Mouse (Mus musculus): Measurements from ENCODE around the gene Clmn. TPM values are rescaled to one million over a fixed set of nuclear protein-coding genes. Genes with fewer than 3 reads are reported as not detected.
"Not testable (repeated sequence)": the region's sequence is repeated elsewhere in the genome, so short reads cannot be mapped to it uniquely, and the experiment has no call there.

The Clmn gene
- polyA plus RNA-seq, 1 experiment from 2014 or later = 4.1 TPM

GRCm38 (mm10) chr12:104828986-104829385 is 35.9 kb downstream of the Clmn start:
- H3K4me1 ChIP-seq (ENCODE audit: control insufficient read depth, insufficient read depth, low read length); H3K36me3 ChIP-seq (replicated peaks; ENCODE audit: control insufficient read depth, insufficient read depth, low read depth, low read length); H3K9me3 ChIP-seq (replicated peaks; ENCODE audit: control insufficient read depth, low read length); H3K27me3 ChIP-seq (ENCODE audit: control insufficient read depth, insufficient read depth, low read length); H3K4me2 ChIP-seq (ENCODE audit: low read depth, low read length); ATAC-seq (replicated peaks; ENCODE audit: insufficient number of reproducible peaks, low FRiP score, low TSS enrichment, low read depth); H3K27ac ChIP-seq (replicated peaks; ENCODE audit: low read depth, low read length); H3K9ac ChIP-seq (replicated peaks; ENCODE audit: low read length); H3K4me3 ChIP-seq (ENCODE audit: low read depth, low read length); DNase-seq (ENCODE audit: low spot score): not testable (repeated sequence)
- WGBS = 88% methylated on average over 4 of the region's 4 CpGs

GRCm38 (mm10) chr12:104827721-104828120 is 37.2 kb downstream of the Clmn start:
- Histone ChIP-seq H3K36me3 (replicated peaks; ENCODE audit: control insufficient read depth, insufficient read depth, low read depth, low read length) (no peaks in the 10 kb centered on the region), H3K9ac (replicated peaks; ENCODE audit: low read length) (no peak overlapping the region), H3K4me1 (ENCODE audit: control insufficient read depth, insufficient read depth, low read length) (peaks cover 2% of the 10 kb centered on the region; the same call in 1 of the 2 replicates), H3K4me2 (ENCODE audit: low read depth, low read length) (no peak overlapping the region), H3K27me3 (ENCODE audit: control insufficient read depth, insufficient read depth, low read length) (no peaks in the 10 kb centered on the region), H3K9me3 (replicated peaks; ENCODE audit: control insufficient read depth, low read length) (no peaks in the 10 kb centered on the region), H3K4me3 (ENCODE audit: low read depth, low read length) (no peak overlapping the region), H3K27ac (replicated peaks; ENCODE audit: low read depth, low read length) (no peak overlapping the region)
- WGBS = 77% methylated on average over 6 of the region's 6 CpGs
- DNase-seq (ENCODE audit: low spot score) (no peak), ATAC-seq (replicated peaks; ENCODE audit: insufficient number of reproducible peaks, low FRiP score, low TSS enrichment, low read depth) (no peak)

GRCm38 (mm10) chr12:104824907-104825267 is 40.0 kb downstream of the Clmn start:
- no peaks in the 10 kb centered on the region for H3K27me3 ChIP-seq (ENCODE audit: control insufficient read depth, insufficient read depth, low read length)
- H3K9ac ChIP-seq (replicated peaks; ENCODE audit: low read length) = no peak overlapping the region
- WGBS = 77% methylated on average over 6 of the region's 6 CpGs
- H3K4me1 ChIP-seq (ENCODE audit: control insufficient read depth, insufficient read depth, low read length) = peaks cover 2% of the 10 kb centered on the region; the same call in 1 of the 2 replicates
- no peaks in the 10 kb centered on the region for H3K9me3 ChIP-seq (replicated peaks; ENCODE audit: control insufficient read depth, low read length)
- no peaks in the 10 kb centered on the region for H3K36me3 ChIP-seq (replicated peaks; ENCODE audit: control insufficient read depth, insufficient read depth, low read depth, low read length)
- ATAC-seq (replicated peaks; ENCODE audit: insufficient number of reproducible peaks, low FRiP score, low TSS enrichment, low read depth) (no peak), DNase-seq (ENCODE audit: low spot score) (no peak)
- no peak overlapping the region for H3K4me3 ChIP-seq (ENCODE audit: low read depth, low read length)
- H3K27ac ChIP-seq (replicated peaks; ENCODE audit: low read depth, low read length) = no peak overlapping the region
- no peak overlapping the region for H3K4me2 ChIP-seq (ENCODE audit: low read depth, low read length)

DNA sequence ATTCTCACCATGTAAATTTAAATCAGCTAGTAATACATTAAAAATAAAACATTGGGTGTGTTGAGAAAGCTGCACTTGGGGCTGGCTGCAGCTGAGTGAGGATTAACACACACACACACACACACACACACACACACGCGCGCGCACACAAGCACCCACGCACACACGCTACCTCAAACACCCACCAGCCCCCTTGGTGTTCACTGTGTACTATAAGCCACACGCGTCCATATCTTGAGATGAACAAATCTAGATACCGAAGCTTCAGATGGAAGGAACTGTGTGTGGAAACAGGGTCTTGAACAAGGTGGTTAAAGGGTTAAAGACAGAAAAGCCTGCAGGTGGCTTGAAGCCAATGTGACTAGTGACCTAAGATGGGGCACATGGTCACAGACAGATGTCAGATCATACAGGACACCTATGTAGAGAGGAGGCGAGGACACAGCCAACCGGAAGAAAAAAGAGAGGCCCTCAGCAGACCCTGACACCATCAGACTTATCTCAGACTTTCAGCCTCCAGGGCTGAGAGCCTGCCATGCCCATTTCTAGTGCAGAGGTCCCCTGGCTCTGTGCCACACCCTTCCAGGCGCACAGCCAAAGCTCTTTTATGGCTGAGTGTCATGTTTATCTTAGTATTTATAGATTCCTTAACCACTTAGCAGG is 40.5 kb downstream of the Clmn start:
- no peak for DNase-seq (ENCODE audit: low spot score)

DNA sequence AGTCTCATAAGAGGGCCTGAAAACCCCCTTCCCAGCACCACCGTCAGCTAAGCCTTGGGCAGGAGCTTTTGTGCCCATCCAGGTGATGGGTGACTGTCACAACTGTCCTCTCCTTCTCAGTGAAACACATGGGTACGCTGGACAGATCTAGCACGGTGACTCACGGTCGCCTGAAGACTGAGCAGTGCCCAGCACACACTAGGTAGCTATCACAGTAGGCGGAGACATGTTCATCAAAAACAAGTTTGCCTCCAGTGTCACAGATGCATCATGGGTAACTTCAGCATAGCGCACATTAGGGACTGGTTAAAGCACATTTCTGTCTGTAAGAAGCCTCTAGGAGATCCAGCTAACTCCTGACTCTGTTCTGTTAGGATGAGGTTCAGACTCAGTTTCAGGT is 41.2 kb downstream of the Clmn start:
- Histone ChIP-seq H3K27me3 (ENCODE audit: control insufficient read depth, insufficient read depth, low read length) (no peaks in the 10 kb centered on the region), H3K4me1 (ENCODE audit: control insufficient read depth, insufficient read depth, low read length) (0 out of 2 replicates have a peak, but pooled peaks cover 2% of the 10 kb centered on the region), H3K9ac (replicated peaks; ENCODE audit: low read length) (no peak overlapping the region), H3K27ac (replicated peaks; ENCODE audit: low read depth, low read length) (no peak overlapping the region), H3K36me3 (replicated peaks; ENCODE audit: control insufficient read depth, insufficient read depth, low read depth, low read length) (no peaks in the 10 kb centered on the region), H3K4me3 (ENCODE audit: low read depth, low read length) (no peak overlapping the region), H3K4me2 (ENCODE audit: low read depth, low read length) (no peak overlapping the region), H3K9me3 (replicated peaks; ENCODE audit: control insufficient read depth, low read length) (no peaks in the 10 kb centered on the region)
- WGBS = 93% methylated on average over 7 of the region's 7 CpGs
- ATAC-seq (replicated peaks; ENCODE audit: insufficient number of reproducible peaks, low FRiP score, low TSS enrichment, low read depth) (no peak; the same call in 1 of the 2 replicates), DNase-seq (ENCODE audit: low spot score) (no peak)

More for the DNA sequence above, 40.5 kb downstream of the Clmn start:
- Histone ChIP-seq H3K9me3 (replicated peaks; ENCODE audit: control insufficient read depth, low read length) (no peaks in the 10 kb centered on the region), H3K4me3 (ENCODE audit: low read depth, low read length) (no peak overlapping the region), H3K9ac (replicated peaks; ENCODE audit: low read length) (no peak overlapping the region), H3K4me1 (ENCODE audit: control insufficient read depth, insufficient read depth, low read length) (0 out of 2 replicates have a peak, but pooled peaks cover 2% of the 10 kb centered on the region), H3K27me3 (ENCODE audit: control insufficient read depth, insufficient read depth, low read length) (no peaks in the 10 kb centered on the region), H3K36me3 (replicated peaks; ENCODE audit: control insufficient read depth, insufficient read depth, low read depth, low read length) (no peaks in the 10 kb centered on the region), H3K27ac (replicated peaks; ENCODE audit: low read depth, low read length) (no peak overlapping the region), H3K4me2 (ENCODE audit: low read depth, low read length) (no peak overlapping the region)
- ATAC-seq (replicated peaks; ENCODE audit: insufficient number of reproducible peaks, low FRiP score, low TSS enrichment, low read depth) = no peak
- 91% methylated on average over 12 of the region's 12 CpGs for WGBS

DNA sequence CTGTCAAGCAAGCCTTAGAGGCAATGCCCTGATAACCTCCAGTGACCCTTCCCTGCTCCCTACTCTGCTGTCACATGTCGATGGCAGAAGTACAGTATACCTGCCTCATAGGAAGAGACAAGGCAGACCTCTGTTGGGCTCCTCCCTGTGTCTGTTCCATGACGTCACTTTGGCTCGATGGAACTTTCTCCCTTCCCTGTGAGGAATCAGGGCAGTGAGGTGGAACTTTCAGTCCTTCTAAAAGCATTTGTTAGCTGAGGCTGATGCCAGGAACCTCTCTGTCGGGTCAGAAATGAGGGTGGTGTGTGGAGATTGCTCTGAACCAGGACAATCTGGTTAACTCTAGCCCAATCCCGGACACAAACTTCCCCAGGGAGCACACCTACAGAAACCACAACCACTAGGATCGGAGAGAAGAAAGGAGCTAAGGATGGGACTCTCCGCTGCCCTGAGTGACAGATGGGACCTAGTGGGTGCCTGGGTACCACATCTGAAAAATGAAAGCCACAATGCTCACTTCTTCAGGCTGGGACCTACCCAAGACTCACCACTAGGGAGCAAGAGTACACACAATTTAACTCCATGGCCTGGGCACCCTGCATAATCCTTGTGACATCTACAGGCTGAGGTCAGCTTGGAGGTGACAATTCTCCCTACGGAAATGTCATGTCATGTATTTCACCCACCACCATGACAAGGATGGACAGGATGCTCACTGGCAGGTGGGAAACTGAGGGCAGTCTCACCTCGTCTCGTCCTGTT is 41.9 kb downstream of the Clmn start:
- Histone ChIP-seq H3K9ac (replicated peaks; ENCODE audit: low read length) (no peak overlapping the region), H3K27ac (replicated peaks; ENCODE audit: low read depth, low read length) (no peak overlapping the region), H3K36me3 (replicated peaks; ENCODE audit: control insufficient read depth, insufficient read depth, low read depth, low read length) (no peaks in the 10 kb centered on the region), H3K27me3 (ENCODE audit: control insufficient read depth, insufficient read depth, low read length) (no peaks in the 10 kb centered on the region), H3K4me1 (ENCODE audit: control insufficient read depth, insufficient read depth, low read length) (0 out of 2 replicates have a peak, but pooled peaks cover 2% of the 10 kb centered on the region), H3K4me3 (ENCODE audit: low read depth, low read length) (no peak overlapping the region), H3K4me2 (ENCODE audit: low read depth, low read length) (no peak overlapping the region), H3K9me3 (replicated peaks; ENCODE audit: control insufficient read depth, low read length) (no peaks in the 10 kb centered on the region)
- ATAC-seq (replicated peaks; ENCODE audit: insufficient number of reproducible peaks, low FRiP score, low TSS enrichment, low read depth) (no peak; the same call in 1 of the 2 replicates), DNase-seq (ENCODE audit: low spot score) (no peak)
- 84% methylated on average over 10 of the region's 10 CpGs for WGBS

DNA sequence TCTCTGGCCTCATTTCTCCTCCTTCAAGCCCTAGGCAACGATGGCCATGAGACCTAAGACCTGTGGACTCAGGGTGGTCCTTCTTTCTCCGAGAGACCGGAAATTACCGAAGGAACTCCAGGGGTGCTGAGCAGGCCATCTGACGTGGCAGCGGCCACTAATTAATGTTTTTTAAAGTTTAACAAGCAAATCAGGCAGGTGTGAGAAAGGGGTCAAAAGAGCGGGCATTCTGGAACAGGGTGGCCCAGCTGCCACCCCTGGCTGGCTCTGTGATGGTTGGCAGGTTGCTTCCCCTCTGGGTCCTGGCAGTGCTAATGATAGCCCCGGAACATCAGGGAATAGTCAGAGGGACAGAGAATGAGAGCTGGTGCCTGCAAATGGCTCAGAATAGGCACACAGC is 42.7 kb downstream of the Clmn start:
- H3K27me3 ChIP-seq (ENCODE audit: control insufficient read depth, insufficient read depth, low read length) = no peaks in the 10 kb centered on the region
- no peak overlapping the region for H3K9ac ChIP-seq (replicated peaks; ENCODE audit: low read length)
- DNase-seq (ENCODE audit: low spot score) (no peak), ATAC-seq (replicated peaks; ENCODE audit: insufficient number of reproducible peaks, low FRiP score, low TSS enrichment, low read depth) (no peak)
- no peaks in the 10 kb centered on the region for H3K36me3 ChIP-seq (replicated peaks; ENCODE audit: control insufficient read depth, insufficient read depth, low read depth, low read length)
- H3K4me1 ChIP-seq (ENCODE audit: control insufficient read depth, insufficient read depth, low read length) = peaks cover 7% of the 10 kb centered on the region; the same call in 1 of the 2 replicates
- H3K9me3 ChIP-seq (replicated peaks; ENCODE audit: control insufficient read depth, low read length) = no peaks in the 10 kb centered on the region
- H3K4me3 ChIP-seq (ENCODE audit: low read depth, low read length) = no peak overlapping the region
- no peak overlapping the region for H3K27ac ChIP-seq (replicated peaks; ENCODE audit: low read depth, low read length)
- WGBS = 68% methylated on average over 8 of the region's 8 CpGs
- H3K4me2 ChIP-seq (ENCODE audit: low read depth, low read length) = no peak overlapping the region

DNA sequence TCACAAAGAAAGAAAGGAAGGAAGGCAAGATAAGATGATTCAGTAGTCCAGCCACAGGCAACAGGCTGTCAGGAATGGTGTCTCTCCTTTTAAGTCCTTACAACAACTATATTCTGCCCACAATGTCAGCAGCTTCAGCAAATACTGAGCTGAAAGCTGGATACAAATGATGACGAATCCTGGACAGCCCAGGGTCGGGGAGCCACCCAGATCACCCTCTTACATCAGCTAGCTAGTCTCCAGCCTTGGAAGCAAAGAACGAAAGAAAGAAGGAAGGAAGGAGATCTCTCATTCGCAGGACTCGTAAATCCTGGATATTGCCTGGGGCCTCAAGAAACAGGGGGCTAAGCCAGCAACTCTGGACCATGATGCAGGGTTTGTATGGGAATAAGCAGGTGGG is 44.8 kb downstream of the Clmn start:
- H3K27ac ChIP-seq (replicated peaks; ENCODE audit: low read depth, low read length) = no peak overlapping the region
- ATAC-seq (replicated peaks; ENCODE audit: insufficient number of reproducible peaks, low FRiP score, low TSS enrichment, low read depth) = no peak
- no peak overlapping the region for H3K4me3 ChIP-seq (ENCODE audit: low read depth, low read length)
- 85% methylated on average over 5 of the region's 5 CpGs for WGBS
- no peak overlapping the region for H3K4me2 ChIP-seq (ENCODE audit: low read depth, low read length)
- H3K9me3 ChIP-seq (replicated peaks; ENCODE audit: control insufficient read depth, low read length) = no peaks in the 10 kb centered on the region
- peaks cover 5% of the 10 kb centered on the region; the same call in 1 of the 2 replicates for H3K4me1 ChIP-seq (ENCODE audit: control insufficient read depth, insufficient read depth, low read length)
- no peaks in the 10 kb centered on the region for H3K36me3 ChIP-seq (replicated peaks; ENCODE audit: control insufficient read depth, insufficient read depth, low read depth, low read length)
- H3K9ac ChIP-seq (replicated peaks; ENCODE audit: low read length) = no peak overlapping the region
- DNase-seq (ENCODE audit: low spot score) = no peak
- H3K27me3 ChIP-seq (ENCODE audit: control insufficient read depth, insufficient read depth, low read length) = no peaks in the 10 kb centered on the region

Data from embryonic facial prominence, embryonic 11.5 days (tissue).